Mouse (Mus musculus): Measurements from ENCODE around the gene St6galnac4. TPM values are rescaled to one million over a fixed set of nuclear protein-coding genes. Genes with fewer than 3 reads are reported as not detected.

Gene St6galnac4
- polyA plus RNA-seq, 1 experiment = 39.5 TPM

- H3K4me1 ChIP-seq (ENCODE audit: control insufficient read depth, insufficient read depth, low read length) = peaks cover 27% of the 10 kb centered on the region
- no peak for DNase-seq
- 48% methylated on average over 6 of the region's 6 CpGs for WGBS
- no peak for TF ChIP-seq POLR2A (IDR thresholded peaks at IDR 0.05; ENCODE audit: borderline replicate concordance, extremely low read depth, low read depth, low read length)
- no peak for TF ChIP-seq CTCF (IDR thresholded peaks at IDR 0.05; ENCODE audit: insufficient read depth, low read length)
- H3K4me3 ChIP-seq (replicated peaks; ENCODE audit: extremely low read depth, low read depth, low read length) = no peak overlapping the region
Measured at GRCm38 (mm10) chr2:32640550-32641051, 53.7 kb downstream of the St6galnac4 start.

GRCm38 (mm10) chr2:32641810-32642209 lies 54.9 kb downstream of the St6galnac4 start:
- no peak for TF ChIP-seq POLR2A (IDR thresholded peaks at IDR 0.05; ENCODE audit: borderline replicate concordance, extremely low read depth, low read depth, low read length)
- TF ChIP-seq CTCF (IDR thresholded peaks at IDR 0.05; ENCODE audit: insufficient read depth, low read length) = no peak

GRCm38 (mm10) chr2:32642813-32643212 lies 55.9 kb downstream of the St6galnac4 start:
- Histone ChIP-seq H3K4me1 (ENCODE audit: control insufficient read depth, insufficient read depth, low read length) (peaks cover 23% of the 10 kb centered on the region), H3K4me3 (replicated peaks; ENCODE audit: extremely low read depth, low read depth, low read length) (no peak overlapping the region)
- 47% methylated on average over 7 of the region's 7 CpGs for WGBS
- no peak for DNase-seq
- TF ChIP-seq CTCF (IDR thresholded peaks at IDR 0.05; ENCODE audit: insufficient read depth, low read length) (no peak), POLR2A (IDR thresholded peaks at IDR 0.05; ENCODE audit: borderline replicate concordance, extremely low read depth, low read depth, low read length) (no peak)

More at GRCm38 (mm10) chr2:32641810-32642209, 54.9 kb downstream of the St6galnac4 start:
- Histone ChIP-seq H3K4me3 (replicated peaks; ENCODE audit: extremely low read depth, low read depth, low read length) (no peak overlapping the region), H3K4me1 (ENCODE audit: control insufficient read depth, insufficient read depth, low read length) (peaks cover 29% of the 10 kb centered on the region)
- WGBS = 79% methylated on average over 5 of the region's 5 CpGs
- DNase-seq = no peak

GRCm38 (mm10) chr2:32644083-32644482 lies 57.2 kb downstream of the St6galnac4 start:
- DNase-seq = no peak
- H3K4me1 ChIP-seq (ENCODE audit: control insufficient read depth, insufficient read depth, low read length) = peaks cover 20% of the 10 kb centered on the region
- 64% methylated on average over 9 of the region's 9 CpGs for whole genome bisulfite sequencing
- TF ChIP-seq POLR2A (IDR thresholded peaks at IDR 0.05; ENCODE audit: borderline replicate concordance, extremely low read depth, low read depth, low read length) (no peak), CTCF (IDR thresholded peaks at IDR 0.05; ENCODE audit: insufficient read depth, low read length) (no peak)
- no peak overlapping the region for H3K4me3 ChIP-seq (replicated peaks; ENCODE audit: extremely low read depth, low read depth, low read length)

- DNase-seq = no peak
Measured at GRCm38 (mm10) chr2:32644799-32645475, 58.0 kb downstream of the St6galnac4 start.

GRCm38 (mm10) chr2:32645647-32646046 lies 58.8 kb downstream of the St6galnac4 start:
- DNase-seq = no peak
- H3K4me3 ChIP-seq (replicated peaks; ENCODE audit: extremely low read depth, low read depth, low read length) = no peak overlapping the region
- WGBS = 53% methylated on average over 3 of the region's 3 CpGs
- TF ChIP-seq CTCF (IDR thresholded peaks at IDR 0.05; ENCODE audit: insufficient read depth, low read length) = no peak
- TF ChIP-seq POLR2A (IDR thresholded peaks at IDR 0.05; ENCODE audit: borderline replicate concordance, extremely low read depth, low read depth, low read length) = no peak
- peaks cover 20% of the 10 kb centered on the region for H3K4me1 ChIP-seq (ENCODE audit: control insufficient read depth, insufficient read depth, low read length)

More at GRCm38 (mm10) chr2:32644799-32645475, 58.0 kb downstream of the St6galnac4 start:
- 87% methylated on average over 8 of the region's 8 CpGs for WGBS
- Histone ChIP-seq H3K4me1 (ENCODE audit: control insufficient read depth, insufficient read depth, low read length) (peaks cover 20% of the 10 kb centered on the region), H3K4me3 (replicated peaks; ENCODE audit: extremely low read depth, low read depth, low read length) (no peak overlapping the region)
- TF ChIP-seq POLR2A (IDR thresholded peaks at IDR 0.05; ENCODE audit: borderline replicate concordance, extremely low read depth, low read depth, low read length) (no peak), CTCF (IDR thresholded peaks at IDR 0.05; ENCODE audit: insufficient read depth, low read length) (no peak)

GRCm38 (mm10) chr2:32646379-32647056 lies 59.6 kb downstream of the St6galnac4 start, which contains the start of gene Eng:
Gene Eng (plus strand): TSS chr2:32646595.
- Histone ChIP-seq H3K4me1 (ENCODE audit: control insufficient read depth, insufficient read depth, low read length) (peaks cover 20% of the 10 kb centered on the region), H3K4me3 (replicated peaks; ENCODE audit: extremely low read depth, low read depth, low read length) (peak within 1 kb of the TSS; percentile 94)
- TF ChIP-seq CTCF (IDR thresholded peaks at IDR 0.05; ENCODE audit: insufficient read depth, low read length) (no peak), POLR2A (IDR thresholded peaks at IDR 0.05; ENCODE audit: borderline replicate concordance, extremely low read depth, low read depth, low read length) (peak; percentile 95)
- WGBS = 23% methylated on average over 31 of the region's 31 CpGs
- DNase-seq = peak; percentile 68

- peaks cover 20% of the 10 kb centered on the region for H3K4me1 ChIP-seq (ENCODE audit: control insufficient read depth, insufficient read depth, low read length)
- H3K4me3 ChIP-seq (replicated peaks; ENCODE audit: extremely low read depth, low read depth, low read length) = peak overlapping the region; percentile 94
- DNase-seq = no peak
- whole genome bisulfite sequencing = 40% methylated on average over 7 of the region's 7 CpGs
- TF ChIP-seq POLR2A (IDR thresholded peaks at IDR 0.05; ENCODE audit: borderline replicate concordance, extremely low read depth, low read depth, low read length) = no peak
- no peak for TF ChIP-seq CTCF (IDR thresholded peaks at IDR 0.05; ENCODE audit: insufficient read depth, low read length)
Measured at GRCm38 (mm10) chr2:32647366-32647765, 60.5 kb downstream of the St6galnac4 start.

Other genes starting within 250 kb of the St6galnac4 start
- gene Ciz1, start 234.8 kb upstream of the St6galnac4 start, polyA plus RNA-seq (2012; rRNA removed) = 237 and 245 TPM in 2 replicates
- 44.0 and 60.3 TPM in 2 replicates for gene Dnm1, start 233.8 kb upstream of the St6galnac4 start, polyA plus RNA-seq (2012; rRNA removed)
- 170 and 173 TPM in 2 replicates for gene 1110008P14Rik, start 205.2 kb upstream of the St6galnac4 start, polyA plus RNA-seq (2012; rRNA removed)
- 193 and 242 TPM in 2 replicates for gene Lcn2, start 198.8 kb upstream of the St6galnac4 start, polyA plus RNA-seq (2012; rRNA removed)
- gene Ptges2, start 191.2 kb upstream of the St6galnac4 start, polyA plus RNA-seq (2012; rRNA removed) = 14.7 and 23.8 TPM in 2 replicates
- 5.1 and 5.5 TPM in 2 replicates for gene Naif1, start 136.6 kb upstream of the St6galnac4 start, polyA plus RNA-seq (2012; rRNA removed)
- 19.9 and 21.9 TPM in 2 replicates for gene Slc25a25, start 135.7 kb upstream of the St6galnac4 start, polyA plus RNA-seq (2012; rRNA removed)
- gene Fam102a, start 51.8 kb upstream of the St6galnac4 start, polyA plus RNA-seq (2012; rRNA removed) = 23.7 and 24.0 TPM in 2 replicates
- gene Dpm2, start 16.2 kb upstream of the St6galnac4 start, polyA plus RNA-seq (2012; rRNA removed) = 116 and 118 TPM in 2 replicates
- gene Pip5kl1, start 12.3 kb upstream of the St6galnac4 start, polyA plus RNA-seq (2012; rRNA removed) = 0.12 and 0.55 TPM in 2 replicates
- not detected in 2 replicates for gene 9430097D07Rik, start 11.4 kb upstream of the St6galnac4 start, polyA plus RNA-seq (2012; rRNA removed)
- gene St6galnac6, start 12.6 kb downstream of the St6galnac4 start, polyA plus RNA-seq (2012; rRNA removed) = 59.0 and 59.8 TPM in 2 replicates
- gene Ak1, start 34.7 kb downstream of the St6galnac4 start, polyA plus RNA-seq (2012; rRNA removed) = 27.6 and 65.9 TPM in 2 replicates
- gene Eng, start 59.5 kb downstream of the St6galnac4 start, polyA plus RNA-seq (2012; rRNA removed) = 713 and 858 TPM in 2 replicates
- gene Fpgs, start 117.0 kb downstream of the St6galnac4 start, polyA plus RNA-seq (2012; rRNA removed) = 42.1 and 42.3 TPM in 2 replicates
- gene Cdk9, start 126.0 kb downstream of the St6galnac4 start, polyA plus RNA-seq (2012; rRNA removed) = 103 and 137 TPM in 2 replicates
- 167 and 260 TPM in 2 replicates for gene Sh2d3c, start 134.0 kb downstream of the St6galnac4 start, polyA plus RNA-seq (2012; rRNA removed)
- 0.18 and 0.41 TPM in 2 replicates for gene 6330409D20Rik, start 153.9 kb downstream of the St6galnac4 start, polyA plus RNA-seq (2012; rRNA removed)
- 65.3 and 67.8 TPM in 2 replicates for gene Tor2a, start 170.1 kb downstream of the St6galnac4 start, polyA plus RNA-seq (2012; rRNA removed)
- 9.7 and 12.0 TPM in 2 replicates for gene Ttc16, start 188.5 kb downstream of the St6galnac4 start, polyA plus RNA-seq (2012; rRNA removed)
- 5.6 and 10.7 TPM in 2 replicates for gene Ptrh1, start 188.7 kb downstream of the St6galnac4 start, polyA plus RNA-seq (2012; rRNA removed)
- 2.1 and 2.4 TPM in 2 replicates for gene Cfap157, start 197.3 kb downstream of the St6galnac4 start, polyA plus RNA-seq (2012; rRNA removed)